35 mouse cellular contexts compared by ENCODE assay signal in genomic region chr3:85959669-85960068, GRCm38 (mm10). TPM values are rescaled to one million over a fixed set of nuclear protein-coding genes. Genes with fewer than 3 reads are reported as not detected.
"Had no signal": no experiment of that assay in that cellular context is flagged by ENCODE, and none has a peak within 500 bp of the region (broad histone marks: within the 10 kb centered on the region; RNA-seq: fewer than 3 reads in every experiment).

No protein-coding gene starts in this region.

- DNase-seq: gastrocnemius, postnatal 14 days; gastrocnemius, postnatal 36 days; heart, adult 2 months; heart, postnatal 10 days; kidney, adult 18-20 months; kidney, adult 8-10 months; kidney, postnatal 25 days; kidney, postnatal 4 days; liver; liver, embryonic 13.5 days; liver, postnatal 0 days had no signal

- H3K36me3 ChIP-seq: heart, embryonic 12.5 days; hindbrain, embryonic 13.5 days; hindbrain, embryonic 15.5 days; intestine, embryonic 15.5 days; limb, embryonic 10.5 days; limb, embryonic 12.5 days; liver, embryonic 13.5 days; liver, embryonic 15.5 days had no signal

- H3K9ac ChIP-seq: heart, embryonic 12.5 days; hindbrain, embryonic 13.5 days; hindbrain, embryonic 15.5 days; intestine, embryonic 15.5 days; limb, embryonic 12.5 days; liver, embryonic 13.5 days; liver, embryonic 15.5 days; liver, postnatal 0 days had no signal

- H3K27me3 ChIP-seq: heart, embryonic 12.5 days; hindbrain, embryonic 13.5 days; hindbrain, embryonic 15.5 days; intestine, embryonic 15.5 days; limb, embryonic 12.5 days; liver, embryonic 13.5 days; liver, embryonic 15.5 days had no signal

- H3K4me3 ChIP-seq: heart, adult 2 months; heart, embryonic 12.5 days; hindbrain, embryonic 13.5 days; hindbrain, embryonic 15.5 days; intestine, embryonic 15.5 days; layer of hippocampus, adult 2 months; left cerebral cortex, adult 2 months; limb, embryonic 10.5 days; limb, embryonic 12.5 days; liver, embryonic 13.5 days; liver, embryonic 15.5 days had no signal

- H3K4me1 ChIP-seq: heart, embryonic 12.5 days; hindbrain, embryonic 13.5 days; hindbrain, embryonic 15.5 days; limb, embryonic 10.5 days; limb, embryonic 12.5 days; liver, embryonic 13.5 days; liver, embryonic 15.5 days had no signal

- ATAC-seq: inflammation-experienced regulatory T-cells, adult 6 months; intestine, embryonic 15.5 days; intestine, postnatal 0 days; liver, postnatal 0 days had no signal

- H3K9me3 ChIP-seq: intestine, embryonic 15.5 days; limb, embryonic 10.5 days; liver, embryonic 13.5 days; liver, embryonic 15.5 days had no signal

- H3K27ac ChIP-seq: heart, adult 2 months; hindbrain, embryonic 13.5 days; hindbrain, embryonic 15.5 days; intestine, embryonic 15.5 days; layer of hippocampus, adult 2 months; left cerebral cortex, adult 2 months; limb, embryonic 10.5 days; limb, embryonic 12.5 days; liver, embryonic 13.5 days; liver, embryonic 15.5 days had no signal

- H3K4me2 ChIP-seq: heart, embryonic 12.5 days; hindbrain, embryonic 13.5 days; hindbrain, embryonic 15.5 days; intestine, embryonic 15.5 days; limb, embryonic 12.5 days; liver, embryonic 11.5 days; liver, embryonic 13.5 days; liver, embryonic 15.5 days had no signal

RNA-seq across cellular contexts. Expression of gene Prss48, which starts 42.6 kb away (rescaled TPM):
- total RNA-seq: gastrocnemius, adult 18-20 months; gastrocnemius, adult 8-10 months; gastrocnemius, postnatal 14 days; gastrocnemius, postnatal 36 days; heart, adult 2 months; heart, postnatal 10 days; heart, postnatal 25 days; hematopoietic stem cell, adult 5-6 weeks; layer of hippocampus, adult 2 months; layer of hippocampus, postnatal 10 days; layer of hippocampus, postnatal 25 days; left cerebral cortex, adult 2 months; left cerebral cortex, postnatal 14 days; left cerebral cortex, postnatal 36 days had no signal
- polyA plus RNA-seq: heart, adult 2 months; heart, embryonic 12.5 days; heart, embryonic 14.5 days; heart, embryonic 16.5 days; hindbrain, embryonic 13.5 days; hindbrain, embryonic 15.5 days; inflammation-experienced regulatory T-cells, adult 6 months; kidney, embryonic 14.5 days; limb, embryonic 10.5 days; limb, embryonic 12.5 days; limb, embryonic 14.5 days; liver, embryonic 13.5 days; liver, embryonic 15.5 days; liver, postnatal 0 days had no signal
